21 mouse cellular contexts compared by ENCODE assay signal in genomic region chr1:72606186-72606673, GRCm38 (mm10). TPM values are rescaled to one million over a fixed set of nuclear protein-coding genes. Genes with fewer than 3 reads are reported as not detected.
DNase-seq lines count a peak whose midpoint lies in the region; ATAC-seq lines count a peak whose summit lies in the region.
"Had no signal": no experiment of that assay in that cellular context is flagged by ENCODE, and none has a peak within 500 bp of the region (broad histone marks: within the 10 kb centered on the region; RNA-seq: fewer than 3 reads in every experiment).

No protein-coding gene starts in this region.

- no peak for DNase-seq in neural tube, embryonic 11.5 days (ENCODE audit: low spot score)
- no peak for DNase-seq in hindbrain, embryonic 14.5 days (ENCODE audit: low spot score)
- peak; percentile 37 for DNase-seq in retina, embryonic 14.5 days (ENCODE audit: low spot score)
- no peak for DNase-seq in right cerebral cortex, adult 18-20 months
- no peak for DNase-seq in spleen, postnatal 36 days (ENCODE audit: low spot score in 2 of 2)
- DNase-seq: adrenal gland, adult 2 months; B cell, adult 2 months; cerebellum, adult 9-11 months; kidney, adult 11 months; layer of hippocampus, adult 9-11 months; liver, postnatal 0 days; lung, postnatal 10 days; thymus, postnatal 25 days had no signal

- 0 out of 2 replicates have a peak overlapping the region, but pooled peaks have one; percentile 31 for H3K27ac ChIP-seq in forebrain, embryonic 12.5 days
- H3K27ac ChIP-seq in forebrain, embryonic 13.5 days, result no peak overlapping the region
- H3K27ac ChIP-seq in neural tube, embryonic 11.5 days (ENCODE audit: low read depth, low read length), result 0 out of 2 replicates have a peak overlapping the region, but pooled peaks have one; percentile 27
- no peak overlapping the region for H3K27ac ChIP-seq in neural tube, embryonic 15.5 days (replicated peaks)
- no peak overlapping the region for H3K27ac ChIP-seq in hindbrain, embryonic 14.5 days
- H3K27ac ChIP-seq: embryonic facial prominence, embryonic 15.5 days; heart, embryonic 10.5 days; left cerebral cortex, adult 2 months; limb, embryonic 10.5 days; midbrain, embryonic 15.5 days had no signal

- no peaks in the 10 kb centered on the region for H3K9me3 ChIP-seq in forebrain, embryonic 12.5 days
- no peaks in the 10 kb centered on the region for H3K9me3 ChIP-seq in forebrain, embryonic 13.5 days (replicated peaks)
- no peaks in the 10 kb centered on the region for H3K9me3 ChIP-seq in neural tube, embryonic 11.5 days (ENCODE audit: control insufficient read depth, low read length)
- H3K9me3 ChIP-seq in neural tube, embryonic 15.5 days (replicated peaks), result no peaks in the 10 kb centered on the region
- H3K9me3 ChIP-seq in hindbrain, embryonic 14.5 days (ENCODE audit: control insufficient read depth, low read length), result no peaks in the 10 kb centered on the region
- H3K9me3 ChIP-seq: embryonic facial prominence, embryonic 15.5 days; heart, embryonic 10.5 days; limb, embryonic 10.5 days; midbrain, embryonic 15.5 days had no signal

- H3K27me3 ChIP-seq in forebrain, embryonic 12.5 days, result no peaks in the 10 kb centered on the region
- no peaks in the 10 kb centered on the region for H3K27me3 ChIP-seq in forebrain, embryonic 13.5 days
- no peaks in the 10 kb centered on the region for H3K27me3 ChIP-seq in neural tube, embryonic 11.5 days (ENCODE audit: control insufficient read depth, insufficient read depth, low read length)
- no peaks in the 10 kb centered on the region for H3K27me3 ChIP-seq in neural tube, embryonic 15.5 days (replicated peaks)
- H3K27me3 ChIP-seq in hindbrain, embryonic 14.5 days (ENCODE audit: control insufficient read depth, insufficient read depth, low read length), result no peaks in the 10 kb centered on the region
- H3K27me3 ChIP-seq: embryonic facial prominence, embryonic 15.5 days; midbrain, embryonic 15.5 days had no signal

- H3K4me2 ChIP-seq in forebrain, embryonic 12.5 days, result no peak overlapping the region
- H3K4me2 ChIP-seq in forebrain, embryonic 13.5 days, result no peak overlapping the region
- no peak overlapping the region for H3K4me2 ChIP-seq in neural tube, embryonic 11.5 days (ENCODE audit: low read depth)
- H3K4me2 ChIP-seq in neural tube, embryonic 15.5 days, result no peak overlapping the region
- H3K4me2 ChIP-seq in hindbrain, embryonic 14.5 days (replicated peaks), result no peak overlapping the region
- H3K4me2 ChIP-seq: embryonic facial prominence, embryonic 15.5 days; midbrain, embryonic 15.5 days had no signal

- H3K36me3 ChIP-seq in forebrain, embryonic 12.5 days (replicated peaks), result peaks cover 48% of the 10 kb centered on the region
- H3K36me3 ChIP-seq in forebrain, embryonic 13.5 days (ENCODE audit: poor library complexity, severe bottlenecking), result peaks cover 69% of the 10 kb centered on the region
- H3K36me3 ChIP-seq in neural tube, embryonic 11.5 days (ENCODE audit: control insufficient read depth, insufficient read depth, low read length), result peaks cover 4% of the 10 kb centered on the region
- H3K36me3 ChIP-seq in neural tube, embryonic 15.5 days, result peaks cover 44% of the 10 kb centered on the region
- peaks cover 66% of the 10 kb centered on the region for H3K36me3 ChIP-seq in hindbrain, embryonic 14.5 days (replicated peaks; ENCODE audit: control insufficient read depth, insufficient read depth)

- WGBS in forebrain, embryonic 12.5 days, result 65% methylated on average over 12 of the region's 12 CpGs
- 54% methylated on average over 12 of the region's 12 CpGs for WGBS in forebrain, embryonic 13.5 days
- WGBS in neural tube, embryonic 11.5 days, result 46% methylated on average over 12 of the region's 12 CpGs
- 28% methylated on average over 12 of the region's 12 CpGs for WGBS in neural tube, embryonic 15.5 days
- 50% methylated on average over 12 of the region's 12 CpGs for WGBS in hindbrain, embryonic 14.5 days

- no peak overlapping the region for H3K4me3 ChIP-seq in forebrain, embryonic 12.5 days (replicated peaks)
- no peak overlapping the region for H3K4me3 ChIP-seq in forebrain, embryonic 13.5 days
- no peak overlapping the region for H3K4me3 ChIP-seq in neural tube, embryonic 11.5 days (ENCODE audit: low read depth, low read length)
- H3K4me3 ChIP-seq in neural tube, embryonic 15.5 days (replicated peaks), result no peak overlapping the region
- no peak overlapping the region for H3K4me3 ChIP-seq in hindbrain, embryonic 14.5 days (replicated peaks; ENCODE audit: low read length)
- H3K4me3 ChIP-seq: embryonic facial prominence, embryonic 15.5 days; heart, embryonic 10.5 days; left cerebral cortex, adult 2 months; limb, embryonic 10.5 days; midbrain, embryonic 15.5 days had no signal

- ATAC-seq in forebrain, embryonic 12.5 days (ENCODE audit: low FRiP score), result no peak
- no peak for ATAC-seq in forebrain, embryonic 13.5 days
- no peak for ATAC-seq in neural tube, embryonic 11.5 days (ENCODE audit: insufficient read depth, low FRiP score, low TSS enrichment)
- no peak for ATAC-seq in neural tube, embryonic 15.5 days (ENCODE audit: low FRiP score)
- ATAC-seq in hindbrain, embryonic 14.5 days (ENCODE audit: low FRiP score), result 0 out of 2 replicates have a peak, but pooled peaks have one; percentile 31
- ATAC-seq: liver, postnatal 0 days; midbrain, embryonic 15.5 days had no signal

- peaks cover 4% of the 10 kb centered on the region; the same call in 1 of the 2 replicates for H3K4me1 ChIP-seq in forebrain, embryonic 12.5 days
- H3K4me1 ChIP-seq in forebrain, embryonic 13.5 days, result no peaks in the 10 kb centered on the region
- 0 out of 2 replicates have a peak, but pooled peaks cover 3% of the 10 kb centered on the region for H3K4me1 ChIP-seq in neural tube, embryonic 11.5 days (ENCODE audit: control insufficient read depth, insufficient read depth, low read length)
- H3K4me1 ChIP-seq in neural tube, embryonic 15.5 days, result peaks cover 6% of the 10 kb centered on the region; the same call in 1 of the 2 replicates
- H3K4me1 ChIP-seq in hindbrain, embryonic 14.5 days (replicated peaks; ENCODE audit: control insufficient read depth, insufficient read depth, low read length), result peaks cover 9% of the 10 kb centered on the region; the same call in 1 of the 2 replicates
- H3K4me1 ChIP-seq: embryonic facial prominence, embryonic 15.5 days; limb, embryonic 10.5 days; midbrain, embryonic 15.5 days had no signal

- H3K9ac ChIP-seq in forebrain, embryonic 12.5 days, result peak overlapping the region; percentile 17; the same call in 1 of the 2 replicates
- no peak overlapping the region for H3K9ac ChIP-seq in forebrain, embryonic 13.5 days
- H3K9ac ChIP-seq in neural tube, embryonic 11.5 days (ENCODE audit: low read length), result no peak overlapping the region
- H3K9ac ChIP-seq in neural tube, embryonic 15.5 days (replicated peaks), result no peak overlapping the region
- H3K9ac ChIP-seq in hindbrain, embryonic 14.5 days, result no peak overlapping the region
- H3K9ac ChIP-seq: embryonic facial prominence, embryonic 15.5 days; liver, postnatal 0 days; midbrain, embryonic 15.5 days had no signal

RNA-seq across cellular contexts. Expression of gene Smarcal1, which starts 23.2 kb away (rescaled TPM):
- polyA plus RNA-seq in forebrain, embryonic 12.5 days (2016; fragmentation: Nextera tagmentation; extraction: Ambion mirVana), result 31.7 and 31.8 TPM in 2 replicates
- 24.2 and 25.0 TPM in 2 replicates for polyA plus RNA-seq in forebrain, embryonic 13.5 days (2015; fragmentation: Nextera tagmentation; extraction: Ambion mirVana)
- 33.5 and 34.2 TPM in 2 replicates for polyA plus RNA-seq in neural tube, embryonic 11.5 days (2014; fragmentation: Nextera tagmentation; extraction: Ambion mirVana)
- polyA plus RNA-seq in neural tube, embryonic 15.5 days (2015; fragmentation: Nextera tagmentation; extraction: Ambion mirVana), result 23.9 and 24.5 TPM in 2 replicates
- polyA plus RNA-seq in hindbrain, embryonic 14.5 days (2014; fragmentation: Nextera tagmentation; extraction: Ambion mirVana), result 27.2 and 35.2 TPM in 2 replicates

Comparison
In these comparisons a context has a peak if more than half of its experiments do, and no peak if none do; other contexts are left out.
1. H3K27ac ChIP-seq: peak in forebrain, embryonic 12.5 days (single experiment) and neural tube, embryonic 11.5 days (single experiment); none in forebrain, embryonic 13.5 days (single experiment), neural tube, embryonic 15.5 days (single experiment) and hindbrain, embryonic 14.5 days (single experiment).